Mouse (Mus musculus) heart, postnatal 10 days (tissue): Measurements from ENCODE around the gene Antxr2. TPM values are rescaled to one million over a fixed set of nuclear protein-coding genes. Genes with fewer than 3 reads are reported as not detected.

ENCODE experiments used
- DNase-seq, 2 experiments: peaks; one replicate each; pipeline ENCODE4 v3.0.0; 2021
- intact Hi-C: fragments of 180-260 bp; cut with DNase I; formaldehyde crosslinking; loops from one replicate; pipeline ENCODE4 v1.15.1; 2025
- total RNA-seq, 2 experiments: library from RNA; stranded (reverse); gene quantifications; 2 replicates each; pipeline ENCODE4 v1.2.3; 2021

Antxr2 gene
- total RNA-seq, 2 experiments from 2014 or later: 86.3 to 114 TPM

DNA sequence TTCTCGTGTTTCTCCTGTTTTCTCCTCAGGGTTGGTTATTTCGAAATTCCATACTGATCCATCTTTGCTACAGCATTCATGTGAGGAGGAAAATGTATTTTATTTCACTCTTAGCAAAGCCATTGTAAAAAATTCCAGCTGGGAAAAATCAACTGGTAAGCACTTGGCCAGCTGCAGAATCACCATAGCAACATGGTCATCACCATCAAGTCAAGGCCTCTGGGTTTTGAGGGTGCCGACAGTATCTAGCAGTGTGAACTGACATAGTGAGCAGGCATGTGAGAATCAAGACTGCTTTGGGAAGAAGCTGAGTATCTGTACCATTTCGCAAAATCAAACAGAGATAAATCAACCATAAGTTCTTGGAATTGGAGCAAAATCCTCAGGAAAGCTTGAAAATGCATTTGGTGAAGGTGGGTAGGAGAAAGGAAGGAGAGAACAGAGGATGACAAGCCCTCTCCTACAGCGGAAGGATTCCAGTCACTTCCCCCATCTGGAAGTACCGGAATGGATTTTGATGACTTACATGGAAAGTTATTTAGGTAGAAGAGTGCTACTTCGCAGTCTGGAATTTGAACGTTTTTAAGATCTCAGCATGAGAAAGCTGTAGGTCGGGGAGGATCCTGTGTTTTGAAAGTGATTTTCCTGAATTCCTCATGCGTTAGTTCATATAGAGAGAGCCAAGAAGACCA, 183.5 kb downstream of the Antxr2 start:
- intact Hi-C loops: no loop called here
- peak; percentile 54 to 61 for DNase-seq

DNA sequence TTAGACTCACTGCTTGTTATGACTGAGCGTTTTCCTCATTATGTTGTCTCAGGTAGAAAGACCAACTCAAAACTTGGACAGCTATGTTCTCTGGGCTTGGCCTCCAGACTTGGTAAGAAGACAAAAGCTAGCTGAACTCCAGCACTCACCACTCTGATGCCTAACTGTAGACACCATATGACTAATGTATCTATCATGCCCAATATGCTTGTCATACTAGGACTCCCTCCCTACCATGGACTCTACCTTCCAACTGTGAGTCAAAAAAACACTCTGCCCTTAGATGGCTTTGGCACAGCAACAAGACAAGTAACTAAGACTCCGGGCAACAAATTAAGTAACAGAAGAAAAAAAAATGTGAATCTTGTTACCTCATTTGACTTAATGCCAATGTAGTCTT, 184.3 kb downstream of the Antxr2 start:
- intact Hi-C loops: no loop called here
- no peak for DNase-seq

- intact Hi-C loops: no loop called here
- DNase-seq: no peak
Observed at GRCm38 (mm10) chr5:97842016-97842415, 188.8 kb downstream of the Antxr2 start.

DNA sequence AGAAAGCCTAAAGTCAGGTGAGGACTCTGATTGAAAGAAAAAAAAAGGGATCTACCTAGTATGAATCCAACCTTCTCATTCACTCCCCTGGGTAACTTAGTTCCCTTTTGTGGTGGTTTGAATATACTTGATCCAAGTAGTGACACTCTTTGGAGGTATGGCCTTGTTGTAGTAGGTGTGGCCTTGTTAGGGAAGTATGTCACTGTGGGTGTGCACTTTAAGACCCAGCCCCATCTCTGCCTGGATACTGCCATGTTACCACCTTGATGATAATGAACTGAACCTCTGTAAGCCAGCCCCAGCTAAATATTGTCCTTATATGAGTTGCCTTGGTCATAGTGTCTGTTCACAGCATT, 190.9 kb downstream of the Antxr2 start:
- DNase-seq: no peak
- intact Hi-C loops: no loop called here

- intact Hi-C loops: no loop called here
Observed at GRCm38 (mm10) chr5:97839271-97839923, 191.4 kb downstream of the Antxr2 start.

DNA sequence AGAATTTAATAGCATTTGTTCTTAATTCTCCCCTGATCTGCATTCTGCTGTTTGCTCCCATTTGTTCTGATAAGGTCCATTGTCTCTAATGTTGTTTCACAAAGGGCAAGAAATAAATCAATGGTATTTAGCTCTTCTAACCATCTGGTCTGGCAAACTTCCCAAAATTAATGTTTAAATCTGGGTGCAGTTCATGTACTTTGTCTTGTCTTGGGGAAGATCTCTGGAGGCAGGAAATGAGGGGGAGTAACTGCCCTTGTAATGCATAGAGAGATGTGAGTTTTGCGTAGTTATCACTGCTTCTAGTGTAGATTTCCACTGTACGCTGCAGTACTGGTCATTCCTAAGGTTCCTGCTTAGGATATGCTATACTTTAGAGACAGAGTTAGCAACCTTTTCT, 193.5 kb downstream of the Antxr2 start:
- no peak for DNase-seq
- intact Hi-C loops: no loop called here

More at GRCm38 (mm10) chr5:97839271-97839923, 191.4 kb downstream of the Antxr2 start:
- DNase-seq: no peak

DNA sequence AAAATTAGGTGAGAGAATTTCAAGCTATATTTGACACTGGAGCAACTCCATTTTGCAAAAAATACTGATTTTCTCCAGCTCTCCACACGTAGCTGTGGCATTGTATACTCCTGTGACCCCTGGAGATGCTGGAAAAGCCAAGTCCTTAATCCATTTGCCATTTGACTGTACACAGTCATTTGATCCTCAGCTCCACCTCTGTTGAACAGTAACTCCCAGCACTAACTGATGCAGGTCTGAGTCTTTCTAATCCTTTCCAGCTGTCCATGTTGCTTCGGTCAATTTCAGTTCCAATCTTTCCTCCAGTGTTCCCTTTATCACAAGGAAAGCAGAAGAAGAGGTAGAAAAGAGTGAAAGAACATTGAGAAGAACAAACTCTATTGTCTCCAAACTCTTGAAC, 195.4 kb downstream of the Antxr2 start:
- intact Hi-C loops: no loop called here
- no peak for DNase-seq

DNA sequence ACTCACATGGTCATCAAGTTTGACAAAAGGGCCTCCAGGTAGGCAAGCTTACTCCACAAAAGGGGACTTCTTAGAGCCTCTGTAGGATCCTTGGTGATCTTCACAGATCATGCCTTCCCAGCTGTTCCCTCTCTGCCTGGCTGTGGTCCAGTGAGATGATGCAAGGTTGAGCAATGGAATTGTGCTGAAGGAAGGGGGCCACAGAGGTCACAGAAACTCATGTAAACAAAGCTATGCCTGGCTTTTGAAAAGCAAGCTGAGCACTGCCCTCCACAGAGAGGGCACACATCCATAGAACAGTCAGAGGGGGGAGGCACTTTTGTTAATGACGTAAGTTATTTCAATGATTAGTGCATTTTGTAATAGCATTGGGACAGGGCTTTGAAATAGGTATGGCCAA, 196.1 kb downstream of the Antxr2 start:
- intact Hi-C loops: no loop called here
- peak; percentile 59 to 61 for DNase-seq

Other genes with a start within 250 kb of the Antxr2 start
- under 1 TPM; 0.29 to 0.45 TPM for gene Prdm8, start 136.2 kb upstream of the Antxr2 start, total RNA-seq
- gene Fgf5, start 223.1 kb upstream of the Antxr2 start, total RNA-seq: not detected